Mouse (Mus musculus) G1E (cell line): Measurements from ENCODE around the gene Bsdc1. TPM values are rescaled to one million over a fixed set of nuclear protein-coding genes. Genes with fewer than 3 reads are reported as not detected.
A peak's percentile ranks its signal among the peaks of the same experiment; 100 is the strongest.
"Not testable (repeated sequence)": the region's sequence is repeated elsewhere in the genome, so short reads cannot be mapped to it uniquely, and the experiment has no call there.

Experiments
- ATAC-seq: 2 replicates; pipeline ENCODE4 v1.8.0; 2016; ENCODE audit warnings: mild to moderate bottlenecking; ENCODE audit not compliant: insufficient number of reproducible peaks, poor library complexity, low FRiP score, severe bottlenecking; ENCODE audit errors: extremely low read depth
- DNase-seq: peaks from one replicate; pipeline ENCODE4 v3.0.0; 2012; ENCODE audit warnings: low spot score
- H3K27me3 ChIP-seq: 2 replicates; pipeline ENCODE4 v1.6.1; 2012; ENCODE audit warnings: mild to moderate bottlenecking, low read length, inconsistent platforms; ENCODE audit not compliant: insufficient read depth
- H3K36me3 ChIP-seq: replicated peaks from 2 replicates; pipeline ENCODE3; 2012; ENCODE audit warnings: mild to moderate bottlenecking, inconsistent platforms
- H3K4me1 ChIP-seq: 2 replicates; pipeline ENCODE4 v1.6.1; 2012; ENCODE audit warnings: low read depth, low read length, inconsistent platforms, mixed read lengths; ENCODE audit not compliant: insufficient read depth
- H3K4me3 ChIP-seq: 2 replicates; pipeline ENCODE4 v1.5.1; 2012; ENCODE audit warnings: low read depth, mild to moderate bottlenecking, inconsistent platforms, low read length, moderate library complexity, mixed read lengths
- H3K9me3 ChIP-seq: replicated peaks from 2 replicates; pipeline ENCODE4 v1.6.1; 2012; ENCODE audit warnings: inconsistent platforms
- CTCF ChIP-seq: IDR thresholded peaks from 2 replicates; pipeline ENCODE4 v1.5.1; 2012; ENCODE audit warnings: low read depth, low read length, inconsistent platforms, mixed read lengths
- GATA1 ChIP-seq: IDR thresholded peaks from 2 replicates; pipeline ENCODE4 v1.6.1; 2012; ENCODE audit warnings: borderline replicate concordance, low read length, inconsistent platforms, mixed read lengths
- GATA2 ChIP-seq: IDR thresholded peaks from 2 replicates; pipeline ENCODE4 v1.6.1; 2012; ENCODE audit warnings: low read depth, low read length, inconsistent platforms, borderline replicate concordance
- POLR2AphosphoS5 ChIP-seq: IDR thresholded peaks from 2 replicates; pipeline ENCODE4 v1.6.1; 2012; ENCODE audit warnings: low read depth, low read length, inconsistent platforms; ENCODE audit not compliant: insufficient replicate concordance
- TAL1 ChIP-seq: conservative IDR thresholded peaks from 2 replicates; pipeline ENCODE4 v1.6.1; 2012; ENCODE audit warnings: low read depth, low read length, inconsistent platforms, mixed read lengths
- polyA plus RNA-seq: library from polyadenylated mRNA; stranded (reverse); fragments of >175 nt; gene quantifications from 2 replicates; pipeline ENCODE4 v1.2.3, GENCODE M21; 2012
- total RNA-seq, 2 experiments: library from RNA; stranded (forward) in 1 of 2; stranded (reverse) in 1 of 2; fragments of 200-1000 nt in 1 of 2; fragments of >200 nt in 1 of 2; fragmentation: Nextera tagmentation in 1 of 2; gene quantifications; 2 replicates each; pipeline ENCODE4 v1.2.3; 2014 to 2017

Bsdc1 gene
- total and polyA plus RNA-seq, 3 experiments: 28.4 to 91.3 (median 34.8) TPM

- Histone ChIP-seq H3K9me3 (no peaks in the 10 kb centered on the region), H3K4me1 (peaks cover 12% of the 10 kb centered on the region), H3K4me3 (no peak overlapping the region), H3K27me3 (peaks cover 3% of the 10 kb centered on the region), H3K36me3 (no peaks in the 10 kb centered on the region)
- no peak for TF ChIP-seq GATA1
- no peak for TF ChIP-seq GATA2
- TF ChIP-seq CTCF: no peak
- TF ChIP-seq TAL1: no peak
- no peak for DNase-seq
- no peak for ATAC-seq
These were observed 5.3 kb upstream of the Bsdc1 start for GRCm38 (mm10) chr4:129456126-129456525.

- not testable (repeated sequence) for ATAC-seq, DNase-seq, H3K27me3 ChIP-seq, H3K36me3 ChIP-seq, H3K4me3 ChIP-seq, H3K9me3 ChIP-seq
- peaks cover 17% of the 10 kb centered on the region for H3K4me1 ChIP-seq
These were observed 4.1 kb upstream of the Bsdc1 start for GRCm38 (mm10) chr4:129457311-129457710.

GRCm38 (mm10) chr4:129459726-129460125 is 1.7 kb upstream of the Bsdc1 start:
- DNase-seq: no peak
- Histone ChIP-seq H3K4me3 (no peak overlapping the region), H3K36me3 (peaks cover 19% of the 10 kb centered on the region), H3K4me1 (peaks cover 39% of the 10 kb centered on the region), H3K27me3 (no peaks in the 10 kb centered on the region), H3K9me3 (no peaks in the 10 kb centered on the region)
- TF ChIP-seq GATA1 (no peak), POLR2AphosphoS5 (no peak), TAL1 (no peak), GATA2 (no peak), CTCF (no peak)
- ATAC-seq: no peak

GRCm38 (mm10) chr4:129460827-129461182 is 576 bp upstream of the Bsdc1 start:
- DNase-seq (peak; percentile 42), ATAC-seq (no peak)
- TF ChIP-seq TAL1 (no peak), POLR2AphosphoS5 (no peak), GATA1 (no peak), GATA2 (no peak), CTCF (no peak)
- H3K9me3 ChIP-seq: no peaks in the 10 kb centered on the region
- H3K4me1 ChIP-seq: peaks cover 35% of the 10 kb centered on the region
- peaks cover 30% of the 10 kb centered on the region for H3K36me3 ChIP-seq
- H3K4me3 ChIP-seq: peak overlapping the region; percentile 99
- no peaks in the 10 kb centered on the region for H3K27me3 ChIP-seq

- peaks cover 43% of the 10 kb centered on the region for H3K36me3 ChIP-seq
These were observed 737 bp downstream of the Bsdc1 start for GRCm38 (mm10) chr4:129462118-129462517.

GRCm38 (mm10) chr4:129463097-129464059 is 2.0 kb downstream of the Bsdc1 start:
- Histone ChIP-seq H3K9me3 (no peaks in the 10 kb centered on the region), H3K4me3 (no peak overlapping the region; the same call in 1 of the 2 replicates), H3K36me3 (peaks cover 56% of the 10 kb centered on the region), H3K27me3 (no peaks in the 10 kb centered on the region), H3K4me1 (peaks cover 35% of the 10 kb centered on the region)
- peak; percentile 32 for DNase-seq
- no peak for ATAC-seq
- no peak for TF ChIP-seq POLR2AphosphoS5

More at GRCm38 (mm10) chr4:129462118-129462517, 737 bp downstream of the Bsdc1 start:
- DNase-seq (no peak), ATAC-seq (no peak)
- TF ChIP-seq POLR2AphosphoS5 (no peak), TAL1 (no peak), CTCF (no peak), GATA1 (no peak), GATA2 (no peak)
- Histone ChIP-seq H3K4me1 (peaks cover 35% of the 10 kb centered on the region), H3K9me3 (no peaks in the 10 kb centered on the region), H3K4me3 (peak overlapping the region; percentile 99), H3K27me3 (no peaks in the 10 kb centered on the region)
